Mouse (Mus musculus) small intestine, adult 2 months (tissue): ENCODE measurements around the gene Clca3a1.

Source experiments
- CTCF ChIP-seq: fragments of 200-500 bp; IDR thresholded peaks from 2 replicates; pipeline ENCODE4 v1.5.1; 2012; ENCODE audit warnings: low read depth, mild to moderate bottlenecking, control low read depth, inconsistent platforms, low read length, moderate library complexity, mixed read lengths; ENCODE audit not compliant: insufficient replicate concordance, insufficient read length; ENCODE audit errors: extremely low read depth
- POLR2A ChIP-seq: fragments of 200-500 bp; IDR thresholded peaks from 2 replicates; pipeline ENCODE4 v1.6.1; 2012; ENCODE audit warnings: low read depth, mild to moderate bottlenecking, control low read depth, inconsistent platforms, low read length, moderate library complexity

GRCm38 (mm10) chr3:144679701-144680159, 81.0 kb downstream of the Clca3a1 start:
- TF ChIP-seq CTCF: no peak
- no peak for TF ChIP-seq POLR2A
